Mouse (Mus musculus): Measurements from ENCODE around the gene Slc16a9.

- TF ChIP-seq POLR2A (IDR thresholded peaks at IDR 0.05; ENCODE audit: borderline replicate concordance, control insufficient read depth, low read depth, low read length) (no peak), CTCF (IDR thresholded peaks at IDR 0.05; ENCODE audit: control insufficient read depth, insufficient read depth, low read length) (no peak)
Measured at GRCm38 (mm10) chr10:70204505-70205399, 40.1 kb upstream of the Slc16a9 start, which contains the start of gene Mrln.
